Mouse (Mus musculus): Measurements from ENCODE around the gene Scn10a. TPM values are rescaled to one million over a fixed set of nuclear protein-coding genes. Genes with fewer than 3 reads are reported as not detected.

Scn10a gene
- total RNA-seq (2014; rRNA removed), result 0.08 and 0.10 TPM in 2 replicates
- polyA plus RNA-seq (2015; fragmentation: Nextera tagmentation; extraction: Ambion mirVana), result 0.15 and 0.16 TPM in 2 replicates

- no peaks in the 10 kb centered on the region for H3K9me3 ChIP-seq (ENCODE audit: low read length)
- ATAC-seq, result no peak
- H3K4me3 ChIP-seq (ENCODE audit: low read depth, low read length), result no peak within 1 kb of the TSS
- DNase-seq, result no peak
- 78% methylated on average over 11 of the region's 11 CpGs for WGBS
- H3K4me2 ChIP-seq (ENCODE audit: low read depth), result no peak within 1 kb of the TSS
- TF ChIP-seq CTCF (IDR thresholded peaks at IDR 0.05; ENCODE audit: low read depth), result no peak
- H3K9ac ChIP-seq, result no peak within 1 kb of the TSS
- no peaks in the 10 kb centered on the region for H3K27me3 ChIP-seq (ENCODE audit: insufficient read depth, low read length)
- no peaks in the 10 kb centered on the region for H3K4me1 ChIP-seq (ENCODE audit: insufficient read depth)
- no peak within 1 kb of the TSS for H3K27ac ChIP-seq (ENCODE audit: low read depth, low read length)
- H3K36me3 ChIP-seq (ENCODE audit: insufficient read depth), result no peaks in the 10 kb centered on the region
Observed at GRCm38 (mm10) chr9:119719222-119719621, at the start of gene Scn10a. Gene Scn10a (minus strand): TSS chr9:119719322.

DNA sequence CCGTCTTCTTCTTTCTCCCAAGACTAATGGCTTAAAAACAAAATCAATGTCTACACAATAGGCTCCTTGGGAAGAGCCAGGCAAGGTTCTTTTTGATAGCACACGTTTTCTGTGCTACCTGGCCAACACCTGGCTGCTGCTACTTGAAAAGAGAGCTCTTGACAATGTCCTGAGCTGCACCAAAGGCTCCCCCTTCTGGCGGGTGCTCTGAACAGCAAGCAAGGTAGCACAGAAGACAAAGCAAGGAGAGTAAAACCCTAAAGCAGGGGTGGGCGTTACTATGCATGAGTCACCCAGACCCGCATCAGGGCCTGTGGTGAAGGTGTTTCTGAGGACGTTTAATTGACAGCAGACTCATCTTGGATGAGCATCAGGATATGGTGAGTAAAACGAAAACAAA lies 49.5 kb upstream of the Scn10a start:
- ATAC-seq (no peak), DNase-seq (no peak)
- TF ChIP-seq CTCF (IDR thresholded peaks at IDR 0.05; ENCODE audit: low read depth), result peak; percentile 36; the same call in 1 of the 2 replicates
- no peak overlapping the region for H3K9ac ChIP-seq
- H3K27me3 ChIP-seq (ENCODE audit: insufficient read depth, low read length), result no peaks in the 10 kb centered on the region
- H3K4me1 ChIP-seq (ENCODE audit: insufficient read depth), result no peaks in the 10 kb centered on the region
- H3K9me3 ChIP-seq (ENCODE audit: low read length), result no peaks in the 10 kb centered on the region
- no peak overlapping the region for H3K27ac ChIP-seq (ENCODE audit: low read depth, low read length)
- no peak overlapping the region for H3K4me3 ChIP-seq (ENCODE audit: low read depth, low read length)
- no peaks in the 10 kb centered on the region for H3K36me3 ChIP-seq (ENCODE audit: insufficient read depth)
- 48% methylated on average over 7 of the region's 7 CpGs for WGBS
- H3K4me2 ChIP-seq (ENCODE audit: low read depth), result no peak overlapping the region

GRCm38 (mm10) chr9:119760226-119760625 lies 41.1 kb upstream of the Scn10a start:
- WGBS, result 85% methylated on average over 3 of the region's 3 CpGs
- no peak for TF ChIP-seq CTCF (IDR thresholded peaks at IDR 0.05; ENCODE audit: low read depth)
- no peak for DNase-seq
- Histone ChIP-seq H3K9ac (no peak overlapping the region), H3K4me1 (ENCODE audit: insufficient read depth) (no peaks in the 10 kb centered on the region), H3K27ac (ENCODE audit: low read depth, low read length) (no peak overlapping the region), H3K4me2 (ENCODE audit: low read depth) (no peak overlapping the region), H3K36me3 (ENCODE audit: insufficient read depth) (no peaks in the 10 kb centered on the region), H3K27me3 (ENCODE audit: insufficient read depth, low read length) (no peaks in the 10 kb centered on the region), H3K9me3 (ENCODE audit: low read length) (no peaks in the 10 kb centered on the region), H3K4me3 (ENCODE audit: low read depth, low read length) (no peak overlapping the region)
- ATAC-seq, result no peak

- ATAC-seq (no peak), DNase-seq (no peak)
- Histone ChIP-seq H3K27me3 (ENCODE audit: insufficient read depth, low read length) (no peaks in the 10 kb centered on the region), H3K9ac (no peak overlapping the region), H3K4me3 (ENCODE audit: low read depth, low read length) (no peak overlapping the region), H3K36me3 (ENCODE audit: insufficient read depth) (no peaks in the 10 kb centered on the region), H3K27ac (ENCODE audit: low read depth, low read length) (no peak overlapping the region), H3K9me3 (ENCODE audit: low read length) (no peaks in the 10 kb centered on the region), H3K4me1 (ENCODE audit: insufficient read depth) (no peaks in the 10 kb centered on the region), H3K4me2 (ENCODE audit: low read depth) (no peak overlapping the region)
- 0 out of 2 replicates have a peak, but pooled peaks have one; percentile 8 for TF ChIP-seq CTCF (IDR thresholded peaks at IDR 0.05; ENCODE audit: low read depth)
- WGBS, result 87% methylated on average over 1 of the region's 1 CpGs
Observed at GRCm38 (mm10) chr9:119759457-119759856, 40.3 kb upstream of the Scn10a start.

GRCm38 (mm10) chr9:119751507-119751906 lies 32.4 kb upstream of the Scn10a start:
- Histone ChIP-seq H3K4me3 (ENCODE audit: low read depth, low read length) (no peak overlapping the region), H3K4me1 (ENCODE audit: insufficient read depth) (no peaks in the 10 kb centered on the region), H3K9ac (no peak overlapping the region), H3K36me3 (ENCODE audit: insufficient read depth) (no peaks in the 10 kb centered on the region), H3K4me2 (ENCODE audit: low read depth) (no peak overlapping the region), H3K27ac (ENCODE audit: low read depth, low read length) (no peak overlapping the region), H3K27me3 (ENCODE audit: insufficient read depth, low read length) (no peaks in the 10 kb centered on the region), H3K9me3 (ENCODE audit: low read length) (no peaks in the 10 kb centered on the region)
- DNase-seq (peak; percentile 83), ATAC-seq (peak; percentile 86)
- 10% methylated on average over 5 of the region's 5 CpGs for WGBS
- peak; percentile 86 for TF ChIP-seq CTCF (IDR thresholded peaks at IDR 0.05; ENCODE audit: low read depth)

- no peak overlapping the region for H3K9ac ChIP-seq
- ATAC-seq (no peak), DNase-seq (no peak)
- TF ChIP-seq CTCF (IDR thresholded peaks at IDR 0.05; ENCODE audit: low read depth), result no peak
- no peak overlapping the region for H3K27ac ChIP-seq (ENCODE audit: low read depth, low read length)
- no peaks in the 10 kb centered on the region for H3K9me3 ChIP-seq (ENCODE audit: low read length)
- no peaks in the 10 kb centered on the region for H3K36me3 ChIP-seq (ENCODE audit: insufficient read depth)
- H3K4me1 ChIP-seq (ENCODE audit: insufficient read depth), result no peaks in the 10 kb centered on the region
- H3K4me2 ChIP-seq (ENCODE audit: low read depth), result no peak overlapping the region
- no peak overlapping the region for H3K4me3 ChIP-seq (ENCODE audit: low read depth, low read length)
- H3K27me3 ChIP-seq (ENCODE audit: insufficient read depth, low read length), result no peaks in the 10 kb centered on the region
- 74% methylated on average over 9 of the region's 9 CpGs for WGBS
Observed at GRCm38 (mm10) chr9:119749112-119749511, 30.0 kb upstream of the Scn10a start.

GRCm38 (mm10) chr9:119743900-119744299 lies 24.8 kb upstream of the Scn10a start:
- TF ChIP-seq CTCF (IDR thresholded peaks at IDR 0.05; ENCODE audit: low read depth), result no peak
- DNase-seq, result no peak
- Histone ChIP-seq H3K27me3 (ENCODE audit: insufficient read depth, low read length) (no peaks in the 10 kb centered on the region), H3K9me3 (ENCODE audit: low read length) (no peaks in the 10 kb centered on the region), H3K36me3 (ENCODE audit: insufficient read depth) (no peaks in the 10 kb centered on the region), H3K9ac (no peak overlapping the region), H3K4me1 (ENCODE audit: insufficient read depth) (no peaks in the 10 kb centered on the region), H3K4me3 (ENCODE audit: low read depth, low read length) (no peak overlapping the region), H3K27ac (ENCODE audit: low read depth, low read length) (no peak overlapping the region), H3K4me2 (ENCODE audit: low read depth) (no peak overlapping the region)
- no peak for ATAC-seq
- 84% methylated on average over 4 of the region's 4 CpGs for WGBS
